Mouse (Mus musculus): ENCODE results near the gene Hsd11b1.
"Not testable (repeated sequence)": the region's sequence is repeated elsewhere in the genome, so short reads cannot be mapped to it uniquely, and the experiment has no call there.

Hsd11b1 gene

DNA sequence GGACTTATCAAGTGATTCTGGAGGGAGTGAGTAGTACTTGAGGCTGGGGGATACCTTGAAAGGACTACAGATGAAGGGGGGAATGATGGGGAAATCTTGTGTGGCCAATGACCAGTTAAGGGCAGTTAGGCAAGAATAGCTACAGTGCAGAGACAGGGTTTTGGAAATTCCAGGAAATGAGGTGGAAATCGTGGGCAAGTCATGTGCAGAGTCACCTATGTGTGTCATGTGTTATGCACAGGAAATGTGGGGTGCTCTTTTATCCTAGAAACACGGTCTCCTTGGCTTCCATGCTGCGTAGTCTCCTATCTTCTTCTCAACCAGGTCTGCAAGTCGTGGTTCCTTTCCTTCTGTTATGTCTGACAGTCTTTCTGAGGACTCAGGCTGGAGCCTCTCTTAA is 15.6 kb upstream of the Hsd11b1 start:
- DNase-seq (ENCODE audit: low read depth, low spot score): no peak

DNA sequence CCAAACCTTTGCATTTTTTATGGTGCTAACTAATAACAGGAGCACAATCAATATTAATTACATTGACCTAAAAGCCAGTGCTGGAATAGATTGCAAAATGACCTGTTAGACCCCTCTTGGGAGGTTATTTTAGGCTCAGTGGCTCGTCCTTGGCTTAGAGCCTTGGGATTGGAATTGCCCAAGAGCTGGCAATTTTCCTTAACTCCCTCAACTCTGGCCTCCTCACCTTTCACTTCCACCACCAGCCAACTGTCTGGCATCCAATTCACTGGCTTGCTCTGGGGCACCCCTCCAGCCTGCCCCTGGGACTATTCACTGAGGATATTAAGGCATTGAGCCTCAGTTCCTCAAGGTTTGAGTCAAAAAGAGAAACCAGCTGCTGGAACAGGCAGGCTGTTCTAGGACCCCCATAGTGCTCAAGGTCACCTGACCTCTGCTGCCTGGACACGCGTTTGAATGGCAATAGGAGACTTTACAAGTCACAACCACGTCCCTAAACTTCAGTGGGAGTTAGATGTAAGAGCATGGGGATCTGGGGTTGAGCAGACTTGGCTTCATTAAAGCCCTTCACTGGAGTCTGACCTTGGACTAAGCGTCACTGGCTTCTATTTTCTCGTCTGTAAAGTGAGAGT is 14.7 kb upstream of the Hsd11b1 start:
- DNase-seq (ENCODE audit: low read depth, low spot score): peak; percentile 53

DNA sequence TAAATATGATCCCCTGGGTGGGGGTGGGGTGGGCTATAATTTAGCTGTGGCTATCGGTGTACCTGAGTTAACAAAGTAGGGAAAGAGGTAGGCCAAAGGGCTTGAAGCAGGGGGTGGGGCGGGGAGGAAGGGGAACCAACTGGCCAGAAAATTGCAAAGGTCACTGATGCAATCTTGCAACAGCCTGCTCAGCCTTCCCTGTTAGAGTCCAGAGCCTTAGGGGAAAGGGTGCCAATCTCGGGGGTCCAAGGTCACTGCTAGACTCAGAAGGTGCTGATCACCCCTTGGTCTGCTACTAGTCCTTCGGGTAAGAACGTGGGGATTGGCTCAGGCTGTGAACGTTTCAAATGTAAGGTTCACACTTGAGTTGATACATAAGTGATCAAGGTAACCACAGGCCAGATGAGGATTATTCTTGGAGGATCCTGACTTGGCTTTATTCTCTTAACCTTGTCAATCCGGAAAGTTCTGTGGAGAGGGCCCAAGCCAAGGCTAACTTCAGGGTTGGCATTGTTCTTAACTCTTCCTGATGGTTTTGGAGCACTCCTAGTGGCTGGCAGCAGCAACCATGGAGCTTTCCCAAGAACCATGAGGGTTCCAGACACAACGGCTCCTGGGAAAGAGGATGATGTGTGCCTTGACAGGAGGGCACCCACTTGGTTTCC is 10.7 kb upstream of the Hsd11b1 start:
- no peak for DNase-seq (ENCODE audit: low read depth, low spot score)

DNA sequence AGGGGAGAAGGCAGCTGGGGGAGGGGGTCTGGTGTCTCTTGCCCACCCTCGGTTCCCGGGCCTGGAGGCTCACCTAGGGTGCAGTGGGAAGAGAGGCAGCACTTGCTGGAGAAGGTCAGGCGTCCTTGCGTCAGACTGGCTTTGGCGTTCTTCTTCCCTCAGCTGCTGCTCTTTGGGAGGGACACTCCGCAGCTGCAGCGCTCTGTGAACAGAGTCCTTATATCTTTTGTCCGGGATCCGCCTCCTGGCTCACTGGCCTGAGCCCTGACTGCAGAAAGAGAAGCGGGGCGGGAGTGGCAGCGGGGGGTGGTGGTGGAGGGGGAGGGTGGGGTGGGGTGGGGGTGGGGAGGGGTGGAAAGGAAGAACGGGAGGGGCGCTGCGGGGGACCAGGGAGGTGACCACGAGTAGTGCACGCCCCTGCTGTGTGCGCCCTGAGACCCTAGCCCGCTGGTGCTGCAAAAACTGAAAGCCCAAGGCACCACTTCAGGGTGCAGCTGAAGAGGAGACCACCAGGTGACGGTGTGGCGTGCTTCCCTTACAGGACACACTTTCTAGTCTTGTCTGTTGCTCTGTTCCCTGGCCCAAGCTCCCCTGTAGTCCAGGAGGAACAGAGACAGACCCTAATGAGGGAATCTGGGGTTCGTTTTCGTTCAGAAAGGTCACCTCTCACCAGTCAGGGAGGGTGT is 9.2 kb upstream of the Hsd11b1 start, which contains the start of gene G0s2:
TSS of gene G0s2 (minus strand) at position 302 of the 686 bp plus-strand sequence.
- DNase-seq (ENCODE audit: low read depth, low spot score): peak; percentile 91

DNA sequence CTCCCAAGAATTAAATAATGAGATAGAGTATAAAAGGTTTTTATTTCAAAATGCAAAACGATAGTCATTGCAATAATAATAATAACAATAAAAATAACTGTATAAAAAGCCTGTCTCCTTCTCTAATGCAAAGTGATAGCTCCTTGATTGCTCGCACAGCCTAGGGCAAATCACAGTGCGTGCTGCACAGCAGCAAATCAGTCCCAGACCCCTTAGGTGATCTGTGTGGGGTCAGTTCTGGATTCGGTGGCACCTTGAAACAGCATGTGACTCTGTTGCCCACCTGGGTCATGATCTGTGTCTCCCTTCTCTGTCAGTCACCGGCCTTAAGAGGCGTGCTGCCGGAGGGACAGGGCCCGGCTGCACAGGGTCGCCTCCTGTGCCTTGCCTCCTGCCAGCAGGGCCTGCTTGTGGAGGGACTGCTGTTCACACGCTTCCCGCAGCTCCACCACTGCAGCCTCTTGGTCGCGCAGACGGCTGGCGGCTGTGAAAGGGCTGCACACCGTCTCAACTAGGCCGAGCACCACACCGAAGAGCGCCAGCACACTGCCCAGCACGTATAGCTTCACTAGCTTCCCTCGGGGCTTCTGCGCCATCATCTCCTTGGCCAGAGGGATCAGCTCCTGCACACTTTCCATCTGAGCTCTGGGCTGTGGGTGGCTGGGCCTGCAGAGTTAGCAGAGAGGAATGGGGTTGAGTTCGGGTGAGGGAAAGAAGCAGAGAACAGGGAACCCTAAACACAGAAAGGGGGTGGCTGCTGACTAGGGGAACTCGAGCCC is 8.5 kb upstream of the Hsd11b1 start:
- DNase-seq (ENCODE audit: low read depth, low spot score): peak; percentile 45

DNA sequence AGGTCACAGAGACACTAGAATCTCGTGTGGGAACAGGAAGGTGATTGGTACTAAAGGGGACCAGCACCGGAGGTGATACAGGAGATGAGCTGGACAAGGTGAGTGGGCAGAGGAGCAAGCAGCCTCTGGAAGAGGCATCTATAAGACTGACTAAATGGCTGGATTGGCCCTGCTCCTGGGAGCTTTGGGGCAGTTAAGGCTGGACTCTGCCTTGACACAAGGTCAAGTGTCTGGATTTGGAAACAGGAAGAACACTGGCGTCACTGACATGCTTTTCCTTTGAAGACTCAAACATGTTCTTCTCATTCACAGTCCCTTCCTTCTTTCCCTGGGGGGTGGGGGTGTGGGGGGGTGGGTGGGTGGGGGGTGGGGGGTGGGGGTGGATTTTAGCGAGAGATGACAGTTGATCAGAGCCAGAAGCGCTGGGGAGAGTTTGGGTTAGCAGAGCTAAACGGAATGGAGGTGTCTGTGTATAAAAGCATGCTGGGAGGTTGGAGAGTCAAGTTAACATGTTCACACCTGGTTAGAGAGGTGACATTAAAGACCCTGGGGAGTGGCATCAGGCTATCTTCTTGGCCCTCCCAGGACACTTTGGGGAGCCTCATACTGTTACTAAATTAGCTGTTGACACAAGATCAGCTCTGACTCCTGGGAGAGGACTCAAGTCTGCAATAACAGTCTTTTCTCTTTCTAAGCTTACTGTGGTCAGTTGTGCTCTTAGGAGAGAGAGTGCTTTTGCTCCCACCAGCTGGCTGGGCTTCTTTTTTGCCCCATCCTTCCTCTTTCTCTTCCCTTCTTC is 7.3 kb upstream of the Hsd11b1 start:
- no peak for DNase-seq (ENCODE audit: low read depth, low spot score)

DNA sequence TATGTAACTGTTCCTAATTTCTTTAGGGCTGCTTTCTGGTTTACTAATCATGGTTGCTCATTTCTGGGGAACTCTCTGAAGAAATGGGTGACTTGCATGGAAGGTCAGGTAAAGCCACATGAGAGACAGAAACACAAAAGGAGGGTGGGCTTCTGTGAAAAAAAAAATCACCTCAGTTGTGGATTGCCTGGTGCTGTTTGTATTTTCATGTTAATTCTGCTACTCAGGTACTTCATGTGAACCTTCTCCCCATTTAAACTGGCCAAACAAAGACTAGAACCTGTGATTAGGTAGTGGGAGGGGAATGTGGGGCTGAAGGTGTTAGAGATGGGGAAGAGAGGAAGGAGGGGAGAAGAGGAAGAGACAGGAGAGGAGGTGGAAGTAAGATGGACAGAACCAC is 1.9 kb upstream of the Hsd11b1 start:
- peak; percentile 35 for DNase-seq (ENCODE audit: low read depth, low spot score)

DNA sequence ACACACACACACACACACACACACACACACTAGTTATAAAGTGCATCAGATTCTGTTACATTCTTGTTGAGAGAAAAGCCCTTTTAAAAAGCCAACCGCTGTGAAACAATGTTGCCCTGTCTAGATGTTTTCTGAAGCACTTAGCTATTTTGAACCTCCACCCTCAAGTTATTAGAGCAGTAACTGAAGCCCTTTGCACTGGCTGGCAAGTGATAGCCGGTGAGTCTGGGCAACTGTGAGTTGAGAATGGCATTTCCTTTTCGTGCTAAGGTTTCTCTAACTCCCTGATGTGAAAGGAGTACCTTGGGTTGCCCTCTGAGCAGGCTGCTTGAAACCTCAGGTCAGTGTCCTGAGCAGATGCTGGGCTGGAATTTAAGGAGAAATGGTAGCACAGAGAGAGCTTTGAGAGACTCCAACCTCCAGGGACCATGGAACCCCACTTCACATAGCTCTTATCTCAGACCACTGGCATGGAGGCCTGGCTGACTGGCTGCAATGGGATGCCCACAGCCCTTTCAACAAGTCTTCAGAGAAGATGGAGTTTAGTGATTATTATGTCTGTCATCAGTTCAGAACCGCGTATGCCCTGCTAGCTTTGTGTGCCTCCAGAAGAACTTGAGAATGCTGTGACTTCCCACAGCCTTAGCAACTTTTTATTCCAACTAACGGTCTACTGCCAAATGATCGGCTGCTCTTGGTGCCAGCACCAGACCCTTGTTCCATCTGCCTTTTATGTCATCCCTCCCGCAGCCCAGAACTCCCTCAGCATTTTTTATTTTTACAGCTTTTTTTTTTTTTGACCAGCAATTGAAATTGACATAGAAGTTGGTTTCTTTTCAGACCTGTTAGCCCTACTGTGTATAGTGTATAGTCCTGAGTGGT is 608 bp downstream of the Hsd11b1 start:
- no peak for DNase-seq (ENCODE audit: low read depth, low spot score)

DNA sequence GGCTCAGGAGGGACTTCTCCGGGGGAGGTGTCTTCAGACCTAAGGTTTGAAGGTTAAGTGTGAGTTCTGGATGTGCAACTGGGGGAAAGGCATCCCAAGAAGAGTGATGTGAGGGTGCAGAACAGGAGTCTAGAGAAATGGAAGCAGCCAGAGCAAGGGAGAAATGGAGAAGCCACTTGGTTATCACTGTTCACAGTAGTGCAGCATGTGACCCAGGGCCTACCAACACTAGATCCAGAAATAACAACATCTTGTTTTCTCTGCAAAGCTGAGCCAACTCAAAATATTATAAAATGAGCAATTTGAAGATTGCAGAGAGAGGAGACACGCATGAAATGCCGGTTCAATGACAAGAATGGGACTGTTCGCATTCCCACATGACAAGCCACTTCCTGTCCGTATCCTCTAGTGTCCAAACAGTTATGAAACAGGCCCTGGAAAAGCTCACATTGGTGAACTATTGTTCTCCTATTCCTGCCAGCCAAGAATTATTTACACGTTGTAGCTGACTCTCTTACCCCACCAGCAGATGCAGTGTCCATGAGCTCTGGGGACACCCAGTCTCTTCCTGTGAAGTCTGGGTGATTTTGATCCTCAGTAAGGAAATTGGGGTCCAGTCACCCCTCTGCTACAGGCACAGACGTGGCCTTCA is 1.9 kb downstream of the Hsd11b1 start:
- DNase-seq (ENCODE audit: low read depth, low spot score): no peak

DNA sequence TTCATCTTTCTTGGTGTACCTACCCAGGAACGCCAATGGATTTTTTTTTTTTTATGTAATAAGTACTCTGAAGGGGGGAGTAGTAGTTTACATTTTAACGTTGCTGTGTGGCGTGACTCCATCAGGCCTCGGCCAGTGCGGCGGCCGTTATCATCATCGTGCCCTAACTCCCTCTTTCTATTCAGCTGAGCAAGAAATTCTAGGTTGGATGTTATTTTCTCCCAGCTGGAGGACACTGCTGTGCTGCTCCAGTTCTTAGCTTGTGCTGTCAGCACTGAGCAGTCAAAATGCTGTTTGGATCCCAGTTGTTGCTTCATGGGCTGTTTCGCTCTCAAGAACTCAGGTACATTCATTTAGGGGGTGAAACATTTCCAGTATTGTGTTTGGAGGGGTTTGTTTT is 4.3 kb downstream of the Hsd11b1 start:
- DNase-seq (ENCODE audit: low read depth, low spot score): no peak

DNA sequence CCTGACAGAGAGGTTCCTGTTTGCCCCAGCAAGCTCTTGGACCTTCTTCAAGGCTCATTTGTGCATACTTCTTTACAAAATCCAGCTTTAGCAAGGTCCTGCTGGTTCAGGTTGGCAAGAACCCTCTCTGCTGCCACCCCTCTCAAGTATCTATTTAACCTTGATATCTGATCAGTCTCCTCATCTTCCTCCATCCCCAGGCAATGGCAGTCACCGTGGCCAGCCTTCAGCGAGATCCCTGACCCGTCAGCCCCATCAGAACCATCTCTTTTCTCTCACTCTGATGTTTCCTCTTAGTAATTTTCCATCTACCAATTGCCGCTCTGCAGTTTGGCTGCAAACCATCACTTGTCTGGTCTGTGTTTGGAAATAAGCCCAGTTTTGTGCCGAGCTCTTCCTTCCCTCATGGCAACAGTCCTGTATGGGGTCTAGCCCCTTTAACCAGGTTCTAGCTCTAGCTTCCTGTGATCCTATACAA is 7.2 kb downstream of the Hsd11b1 start:
- DNase-seq (ENCODE audit: low read depth, low spot score): no peak

DNA sequence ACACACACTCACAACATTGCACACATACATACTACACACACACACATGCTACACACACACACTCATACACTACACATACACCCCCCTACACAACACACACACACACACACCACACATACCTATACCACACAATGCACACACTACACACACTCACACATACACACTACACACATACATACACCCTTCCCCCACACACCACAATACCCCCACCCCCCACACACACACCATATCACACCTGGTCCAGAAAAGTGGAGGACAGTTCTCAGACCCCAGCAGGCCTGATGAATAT is 7.6 kb downstream of the Hsd11b1 start:
- no peak for DNase-seq (ENCODE audit: low read depth, low spot score)

DNA sequence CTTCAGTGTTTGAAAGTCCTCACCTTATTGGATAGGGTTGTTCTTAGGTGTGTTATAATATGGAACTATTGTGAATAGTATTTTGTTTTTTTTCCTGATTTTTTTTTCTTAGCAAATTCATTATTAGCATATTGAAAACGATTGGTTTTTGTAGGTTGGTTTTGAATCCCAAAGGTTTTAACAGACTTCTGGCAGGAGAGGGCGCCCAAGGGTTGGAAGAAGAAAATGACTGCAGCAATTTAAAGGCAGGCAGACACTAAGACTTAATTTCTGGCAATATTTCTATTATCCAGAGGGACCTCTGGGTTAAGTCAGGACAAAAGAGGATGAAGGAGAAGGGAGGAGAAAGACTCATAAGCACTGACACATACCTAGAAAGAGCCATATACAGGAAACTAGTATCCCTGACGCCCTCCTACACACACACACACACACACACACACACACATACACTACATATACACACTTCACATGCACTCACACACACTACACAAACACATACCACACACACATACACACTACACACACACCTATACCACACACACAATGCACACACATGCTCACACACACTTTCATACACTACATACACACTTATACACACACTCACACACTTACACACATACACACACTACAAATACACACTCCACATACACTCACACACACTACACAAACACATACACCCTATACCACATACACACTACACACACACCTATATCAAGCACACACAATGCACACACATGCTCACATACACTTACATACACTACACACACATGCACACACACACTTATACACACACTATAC is 8.2 kb downstream of the Hsd11b1 start:
- DNase-seq (ENCODE audit: low read depth, low spot score): peak; percentile 22

DNA sequence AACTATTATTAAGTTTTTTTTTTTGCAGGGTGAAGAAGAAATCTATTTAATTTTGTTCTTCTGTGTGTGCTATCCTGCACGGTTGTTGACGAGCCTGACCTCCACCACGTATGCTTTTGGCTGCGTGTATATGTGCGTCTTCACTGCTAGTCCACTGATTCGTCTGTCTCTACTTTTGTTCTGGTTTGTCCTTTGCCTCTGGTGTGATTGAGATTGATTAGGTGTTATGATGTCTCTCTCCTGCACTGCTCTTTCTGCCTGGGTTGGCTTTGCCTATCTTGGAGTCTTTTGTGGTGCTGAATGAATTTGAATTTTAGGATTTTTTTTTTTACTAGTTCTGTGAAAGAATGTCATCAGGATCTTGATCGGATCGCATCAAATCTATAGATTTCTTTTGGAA is 8.8 kb downstream of the Hsd11b1 start:
- DNase-seq (ENCODE audit: low read depth, low spot score): no peak

DNA sequence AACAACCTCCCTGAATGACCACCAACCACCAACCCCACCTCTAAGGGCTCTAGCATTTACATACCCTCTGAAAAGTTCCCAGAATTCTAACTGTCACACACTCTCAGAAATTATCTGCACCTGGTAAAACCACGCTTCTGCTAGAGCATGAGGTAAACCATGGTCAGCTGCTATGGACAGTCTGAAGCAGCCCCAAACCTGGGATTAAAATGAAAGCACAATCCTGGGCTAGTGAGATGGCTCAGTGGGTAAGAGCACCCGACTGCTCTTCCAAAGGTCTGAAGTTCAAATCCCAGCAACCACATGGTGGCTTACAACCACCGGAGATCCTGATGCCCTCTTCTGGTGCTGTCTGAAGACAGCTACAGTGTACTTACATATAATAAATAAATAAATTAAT is 10.0 kb downstream of the Hsd11b1 start:
- not testable (repeated sequence) for DNase-seq (ENCODE audit: low read depth, low spot score)

DNA sequence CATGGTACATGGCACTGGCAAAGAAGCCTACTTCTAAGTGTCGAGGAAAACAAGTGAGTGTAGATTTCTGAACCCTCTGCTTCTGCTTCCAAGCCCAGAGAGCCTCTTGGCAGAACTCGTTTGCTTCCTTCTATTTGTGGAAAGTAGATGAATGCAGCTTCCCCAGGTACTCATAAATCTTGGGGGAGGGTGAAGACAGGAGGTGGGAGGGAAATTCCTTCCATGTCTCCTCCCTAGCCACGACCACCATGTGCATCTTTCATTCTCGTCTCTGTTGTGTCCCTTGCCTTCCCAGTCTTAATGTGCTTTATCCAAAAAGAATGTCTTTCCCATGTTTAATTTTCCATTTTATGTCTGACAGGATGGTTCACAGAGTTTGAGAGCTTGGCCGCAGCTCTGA is 11.3 kb downstream of the Hsd11b1 start:
- DNase-seq (ENCODE audit: low read depth, low spot score): no peak

DNA sequence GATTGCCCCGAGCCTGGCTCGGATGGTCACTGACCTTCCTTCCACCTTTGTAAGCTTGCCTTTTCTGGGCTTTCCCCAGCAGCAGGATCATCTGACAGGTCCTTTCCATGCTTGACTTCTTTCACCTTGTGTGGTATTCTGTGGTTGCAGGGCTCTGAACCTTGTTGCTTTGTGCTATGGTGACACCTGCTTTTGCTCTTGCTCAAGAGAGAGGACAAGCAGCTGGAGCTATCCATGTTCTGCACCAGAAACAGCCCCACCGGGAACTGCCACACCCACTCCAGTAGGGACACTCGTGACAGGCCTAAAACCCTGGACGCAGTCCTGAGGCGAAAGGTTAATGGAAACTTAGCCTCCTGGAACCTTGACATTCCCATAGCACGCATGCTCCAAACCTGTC is 12.5 kb downstream of the Hsd11b1 start:
- DNase-seq (ENCODE audit: low read depth, low spot score): no peak

DNA sequence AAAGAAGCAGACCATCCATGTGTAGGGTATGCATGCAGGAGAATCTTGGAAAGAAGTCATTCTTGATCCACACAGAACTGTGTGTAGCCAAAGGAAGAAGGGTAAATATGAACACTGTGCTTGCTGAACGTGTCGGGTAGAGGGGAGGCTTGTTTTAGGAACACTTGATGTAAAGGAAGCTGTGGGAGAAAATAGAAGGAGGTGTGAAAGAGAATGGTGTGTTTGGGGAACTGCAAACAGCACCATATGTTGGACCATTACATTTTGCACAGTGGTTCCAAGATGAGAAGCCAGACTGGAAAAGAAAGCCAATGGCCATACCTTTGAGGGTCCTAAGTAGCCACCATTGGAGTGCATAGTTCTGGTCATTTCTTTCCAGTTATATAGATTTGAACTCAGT is 13.8 kb downstream of the Hsd11b1 start:
- DNase-seq (ENCODE audit: low read depth, low spot score): no peak

DNA sequence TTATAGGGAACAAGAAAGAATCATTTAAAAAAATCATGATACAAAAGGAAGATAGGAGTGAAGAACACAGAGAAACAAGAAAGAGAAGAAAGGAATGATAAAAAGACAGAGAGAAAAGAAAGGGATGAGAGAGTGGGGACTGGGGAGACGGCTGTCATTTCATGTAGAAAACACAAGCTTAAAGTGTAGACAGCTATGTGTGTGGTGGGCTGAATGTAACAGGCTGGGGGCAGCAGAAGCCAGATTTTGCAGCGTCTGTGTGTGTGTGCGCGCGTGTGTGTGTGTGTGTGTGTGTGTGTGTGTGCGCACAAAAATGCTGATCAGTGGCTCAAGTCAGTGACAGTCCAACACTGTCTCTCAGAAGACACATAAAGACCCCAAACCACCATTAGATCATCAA is 19.6 kb downstream of the Hsd11b1 start:
- no peak for DNase-seq (ENCODE audit: low read depth, low spot score)
